Mouse (Mus musculus): ENCODE results near the gene Tlr6. TPM values are rescaled to one million over a fixed set of nuclear protein-coding genes. Genes with fewer than 3 reads are reported as not detected.
A peak's percentile ranks its signal among the peaks of the same experiment; 100 is the strongest.

Tlr6 gene
- polyA plus RNA-seq, 1 experiment from 2014 or later, result 0.59 TPM

DNA sequence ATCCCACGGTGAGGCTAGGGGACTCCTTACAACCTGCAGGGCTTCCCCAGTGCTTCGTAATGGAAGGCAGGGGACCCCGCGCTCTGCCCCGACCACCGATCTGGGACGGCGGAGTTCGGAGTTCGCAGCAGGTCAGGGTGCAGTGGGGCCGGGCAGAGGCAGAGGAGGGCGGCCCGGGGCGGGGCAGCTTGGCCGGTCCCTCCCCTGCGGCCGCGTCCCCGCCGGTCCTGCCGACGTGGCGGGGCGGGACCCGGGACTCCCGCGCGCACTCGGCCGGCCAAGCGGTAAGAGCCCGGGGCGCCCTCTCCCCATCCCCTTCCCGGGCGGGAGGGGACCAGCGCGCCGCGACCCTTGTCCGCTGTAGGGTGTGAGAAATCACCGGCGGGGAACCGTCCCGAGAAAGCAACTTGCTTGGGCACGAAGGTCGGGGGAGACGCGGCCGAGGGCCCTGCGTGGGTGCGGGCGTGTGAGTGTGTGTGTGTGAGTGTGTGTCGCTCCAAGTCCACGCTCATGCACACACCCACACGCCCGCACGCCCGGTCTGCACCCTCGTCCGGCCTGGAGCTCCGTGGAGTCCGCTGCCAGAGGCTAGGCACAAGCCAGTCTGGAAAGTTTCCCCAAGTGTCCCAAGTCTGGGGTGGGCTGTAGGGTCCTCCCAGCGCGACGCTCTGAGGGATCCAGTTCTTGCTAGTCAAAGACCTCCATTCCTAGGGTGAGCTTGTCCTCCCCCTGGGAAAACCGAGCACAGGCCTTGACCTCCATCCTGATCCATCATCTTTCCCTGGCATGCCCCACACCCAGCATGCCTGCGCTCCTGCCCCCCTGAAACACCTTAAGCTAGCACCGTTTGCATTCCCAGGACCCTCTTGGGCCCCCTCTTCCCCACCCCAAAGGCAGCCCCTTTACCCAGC, 10.2 kb upstream of the Tlr6 start, which contains the start of gene Fam114a1:
TSS of gene Fam114a1 (plus strand) at position 211 of the 911 bp plus-strand sequence.
- H3K36me3 ChIP-seq, result no peaks in the 10 kb centered on the region
- peak within 1 kb of the TSS; percentile 81 for H3K27ac ChIP-seq
- peak within 1 kb of the TSS; percentile 77 for H3K4me3 ChIP-seq (replicated peaks)
- ATAC-seq, result peak; percentile 97
- H3K4me1 ChIP-seq (replicated peaks), result 0 out of 2 replicates have a peak, but pooled peaks cover 11% of the 10 kb centered on the region
- H3K9me3 ChIP-seq, result no peaks in the 10 kb centered on the region
- peak within 1 kb of the TSS; percentile 86 for H3K4me2 ChIP-seq (replicated peaks)
- H3K9ac ChIP-seq, result peak within 1 kb of the TSS; percentile 72
- WGBS, result under 1% methylated on average over 65 of the region's 68 CpGs
- no peaks in the 10 kb centered on the region for H3K27me3 ChIP-seq (replicated peaks)

GRCm38 (mm10) chr5:64968961-64969860, 9.3 kb upstream of the Tlr6 start:
- Histone ChIP-seq H3K4me1 (replicated peaks) (0 out of 2 replicates have a peak, but pooled peaks cover 11% of the 10 kb centered on the region), H3K9ac (peak overlapping the region; percentile 72), H3K27ac (peak overlapping the region; percentile 51), H3K9me3 (no peaks in the 10 kb centered on the region), H3K4me3 (replicated peaks) (peak overlapping the region; percentile 77), H3K36me3 (no peaks in the 10 kb centered on the region), H3K27me3 (replicated peaks) (no peaks in the 10 kb centered on the region), H3K4me2 (replicated peaks) (peak overlapping the region; percentile 86)
- ATAC-seq, result peak; percentile 72
- 5% methylated on average over 14 of the region's 14 CpGs for WGBS

DNA sequence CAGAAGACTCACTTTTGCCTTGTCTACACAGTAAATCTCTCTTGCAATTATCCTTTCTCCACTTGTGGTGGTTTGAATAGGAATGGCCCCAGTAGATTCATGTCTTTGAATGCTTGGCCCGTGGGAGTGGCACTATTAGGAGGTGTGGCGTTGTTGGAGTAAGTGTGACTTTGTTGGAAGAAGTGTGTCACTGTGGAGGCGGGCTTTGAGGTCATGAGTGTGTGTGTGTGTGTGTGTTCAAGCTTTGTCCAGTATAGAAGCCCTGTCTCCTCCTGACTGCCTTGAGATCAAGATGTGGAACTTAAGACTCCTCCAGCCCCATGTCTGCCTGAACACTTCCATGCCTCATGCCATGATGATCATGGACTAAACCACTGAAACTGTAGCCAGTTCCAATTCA, 3.8 kb upstream of the Tlr6 start:
- Histone ChIP-seq H3K4me2 (replicated peaks) (no peak overlapping the region), H3K27me3 (replicated peaks) (no peaks in the 10 kb centered on the region), H3K4me1 (replicated peaks) (no peaks in the 10 kb centered on the region), H3K27ac (no peak overlapping the region), H3K4me3 (replicated peaks) (no peak overlapping the region), H3K36me3 (no peaks in the 10 kb centered on the region), H3K9me3 (no peaks in the 10 kb centered on the region), H3K9ac (no peak overlapping the region)
- 86% methylated on average over 3 of the region's 3 CpGs for WGBS
- ATAC-seq, result no peak

DNA sequence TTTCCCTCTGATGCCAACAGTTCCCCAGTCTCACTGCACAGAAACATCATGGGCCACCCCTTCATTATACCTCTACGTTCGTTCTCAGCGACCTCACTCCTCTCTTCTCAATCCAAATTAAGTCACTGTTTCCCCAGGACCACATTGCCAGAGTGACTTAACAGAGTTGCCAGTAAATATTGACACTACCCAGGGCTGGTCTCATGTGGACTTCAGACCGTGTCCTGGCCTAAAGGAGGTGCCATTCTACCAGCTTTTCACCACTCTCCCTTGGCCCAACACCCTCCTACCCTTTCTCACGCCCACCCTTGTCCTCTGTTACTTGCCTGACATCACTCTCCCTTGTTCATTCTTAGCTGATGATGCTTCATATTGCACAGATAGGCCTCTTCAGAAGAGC, 3.4 kb upstream of the Tlr6 start:
- 76% methylated on average over 5 of the region's 5 CpGs for WGBS
- ATAC-seq, result no peak
- Histone ChIP-seq H3K9me3 (no peaks in the 10 kb centered on the region), H3K4me2 (replicated peaks) (no peak overlapping the region), H3K4me1 (replicated peaks) (no peaks in the 10 kb centered on the region), H3K4me3 (replicated peaks) (no peak overlapping the region), H3K9ac (no peak overlapping the region), H3K27me3 (replicated peaks) (no peaks in the 10 kb centered on the region), H3K36me3 (no peaks in the 10 kb centered on the region), H3K27ac (no peak overlapping the region)

GRCm38 (mm10) chr5:64960857-64961391, 1.0 kb upstream of the Tlr6 start:
- no peaks in the 10 kb centered on the region for H3K27me3 ChIP-seq (replicated peaks)
- H3K4me2 ChIP-seq (replicated peaks), result no peak overlapping the region
- no peaks in the 10 kb centered on the region for H3K9me3 ChIP-seq
- no peaks in the 10 kb centered on the region for H3K4me1 ChIP-seq (replicated peaks)
- no peaks in the 10 kb centered on the region for H3K36me3 ChIP-seq
- H3K27ac ChIP-seq, result no peak overlapping the region
- WGBS, result 88% methylated on average over 13 of the region's 13 CpGs
- no peak overlapping the region for H3K9ac ChIP-seq
- no peak overlapping the region for H3K4me3 ChIP-seq (replicated peaks)
- no peak for ATAC-seq

GRCm38 (mm10) chr5:64958991-64959842, 680 bp downstream of the Tlr6 start:
- Histone ChIP-seq H3K27me3 (replicated peaks) (no peaks in the 10 kb centered on the region), H3K4me1 (replicated peaks) (no peaks in the 10 kb centered on the region), H3K9me3 (no peaks in the 10 kb centered on the region), H3K4me2 (replicated peaks) (no peak overlapping the region), H3K9ac (no peak overlapping the region), H3K27ac (no peak overlapping the region), H3K36me3 (no peaks in the 10 kb centered on the region), H3K4me3 (replicated peaks) (no peak overlapping the region)
- 77% methylated on average over 22 of the region's 22 CpGs for WGBS
- no peak for ATAC-seq

DNA sequence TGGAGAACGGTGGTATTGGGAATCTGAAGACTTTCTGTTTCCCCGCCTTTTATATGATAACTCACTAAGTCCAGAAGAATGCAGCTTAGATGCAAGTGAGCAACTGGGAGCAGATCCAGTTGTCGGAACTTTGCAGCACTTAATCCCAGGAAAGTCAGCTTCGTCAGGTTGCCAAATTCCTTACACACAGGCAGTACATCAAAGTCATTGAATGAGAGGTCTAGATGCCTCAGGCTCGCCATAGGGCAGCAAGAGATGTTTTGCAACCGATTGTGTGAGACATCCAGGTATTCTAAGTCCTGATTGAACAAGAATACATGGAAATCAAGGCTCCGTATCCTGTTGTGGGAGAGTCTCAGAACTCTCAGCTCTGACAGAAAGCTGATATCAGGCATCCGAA, 5.0 kb downstream of the Tlr6 start:
- H3K4me3 ChIP-seq (replicated peaks), result no peak overlapping the region
- WGBS, result 76% methylated on average over 8 of the region's 8 CpGs
- H3K9me3 ChIP-seq, result no peaks in the 10 kb centered on the region
- no peak overlapping the region for H3K4me2 ChIP-seq (replicated peaks)
- no peaks in the 10 kb centered on the region for H3K36me3 ChIP-seq
- H3K27me3 ChIP-seq (replicated peaks), result no peaks in the 10 kb centered on the region
- no peak overlapping the region for H3K27ac ChIP-seq
- H3K9ac ChIP-seq, result no peak overlapping the region
- H3K4me1 ChIP-seq (replicated peaks), result no peaks in the 10 kb centered on the region
- no peak for ATAC-seq

DNA sequence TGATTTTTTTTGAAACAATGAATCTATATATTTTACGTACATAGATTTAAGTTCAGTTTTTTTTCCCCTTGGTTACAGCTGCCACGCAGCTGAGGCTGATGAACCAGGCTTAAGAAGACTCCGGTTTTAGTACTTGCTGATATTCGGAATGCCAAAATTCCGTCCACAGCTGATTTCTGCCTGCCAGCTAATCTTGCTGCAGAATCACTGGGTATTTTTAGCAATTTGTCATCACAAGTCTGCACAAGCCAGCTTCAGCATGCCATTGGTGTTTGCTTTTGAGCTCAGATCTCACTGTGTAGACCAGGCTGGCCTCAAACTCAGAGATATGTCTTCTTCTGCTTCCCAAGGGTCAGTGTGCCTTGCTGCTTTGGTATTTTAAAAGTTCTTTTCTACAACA, 8.4 kb downstream of the Tlr6 start:
- Histone ChIP-seq H3K4me1 (replicated peaks) (no peaks in the 10 kb centered on the region), H3K27me3 (replicated peaks) (no peaks in the 10 kb centered on the region), H3K4me3 (replicated peaks) (no peak overlapping the region), H3K27ac (no peak overlapping the region), H3K36me3 (no peaks in the 10 kb centered on the region), H3K9me3 (no peaks in the 10 kb centered on the region), H3K4me2 (replicated peaks) (no peak overlapping the region), H3K9ac (no peak overlapping the region)
- no peak for ATAC-seq
- 80% methylated on average over 5 of the region's 5 CpGs for WGBS

- H3K9me3 ChIP-seq, result no peaks in the 10 kb centered on the region
- H3K4me2 ChIP-seq (replicated peaks), result no peak overlapping the region
- H3K27me3 ChIP-seq (replicated peaks), result no peaks in the 10 kb centered on the region
- no peak overlapping the region for H3K9ac ChIP-seq
- no peak overlapping the region for H3K4me3 ChIP-seq (replicated peaks)
- no peaks in the 10 kb centered on the region for H3K4me1 ChIP-seq (replicated peaks)
- no peak overlapping the region for H3K27ac ChIP-seq
- 86% methylated on average over 15 of the region's 15 CpGs for WGBS
- no peaks in the 10 kb centered on the region for H3K36me3 ChIP-seq
- ATAC-seq, result no peak
Observed at GRCm38 (mm10) chr5:64932775-64933174, 27.1 kb downstream of the Tlr6 start.

DNA sequence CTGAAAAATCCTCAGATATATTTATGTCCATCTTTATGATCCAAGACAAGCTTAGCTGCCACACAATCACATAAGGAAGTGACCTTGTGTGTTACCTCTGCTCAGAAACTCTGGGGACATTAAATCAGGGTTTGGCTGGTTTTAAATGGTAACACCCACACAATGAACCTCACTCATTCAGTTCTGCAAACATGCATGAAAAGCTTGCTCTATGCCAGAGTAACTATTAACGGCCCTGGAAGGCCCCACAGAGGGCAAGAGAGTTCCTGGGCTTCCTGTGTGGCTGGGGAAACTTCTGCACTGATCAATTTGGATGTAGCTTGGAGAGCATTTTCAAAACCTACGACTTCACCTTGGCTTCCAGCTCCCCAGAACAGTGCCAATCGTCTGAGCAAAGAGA, 27.7 kb downstream of the Tlr6 start:
- Histone ChIP-seq H3K4me3 (replicated peaks) (no peak overlapping the region), H3K36me3 (no peaks in the 10 kb centered on the region), H3K27me3 (replicated peaks) (no peaks in the 10 kb centered on the region), H3K4me2 (replicated peaks) (no peak overlapping the region), H3K9me3 (no peaks in the 10 kb centered on the region), H3K27ac (no peak overlapping the region), H3K4me1 (replicated peaks) (no peaks in the 10 kb centered on the region), H3K9ac (no peak overlapping the region)
- no peak for ATAC-seq
- WGBS, result 46% methylated on average over 3 of the region's 3 CpGs

GRCm38 (mm10) chr5:64922891-64923381, 37.0 kb downstream of the Tlr6 start:
- Histone ChIP-seq H3K9ac (no peak overlapping the region), H3K36me3 (no peaks in the 10 kb centered on the region), H3K4me2 (replicated peaks) (no peak overlapping the region), H3K4me1 (replicated peaks) (no peaks in the 10 kb centered on the region), H3K27me3 (replicated peaks) (no peaks in the 10 kb centered on the region), H3K9me3 (no peaks in the 10 kb centered on the region), H3K27ac (no peak overlapping the region), H3K4me3 (replicated peaks) (no peak overlapping the region)
- no peak for ATAC-seq
- WGBS, result 88% methylated on average over 5 of the region's 5 CpGs
